Mouse (Mus musculus) lung, postnatal 14 days (tissue): Measurements from ENCODE around the gene Tnrc18.

ENCODE experiments used
- DNase-seq: peaks from one replicate; pipeline ENCODE4 v3.0.0; 2021

Tnrc18 gene

GRCm38 (mm10) chr5:142822286-142823095 is 5.0 kb upstream of the Tnrc18 start:
- peak; percentile 40 for DNase-seq

- DNase-seq: no peak
Observed at GRCm38 (mm10) chr5:142821974-142822285, 4.5 kb upstream of the Tnrc18 start.

GRCm38 (mm10) chr5:142821266-142821973 is 4.0 kb upstream of the Tnrc18 start:
- DNase-seq: peak; percentile 90

GRCm38 (mm10) chr5:142820276-142821265 is 3.1 kb upstream of the Tnrc18 start:
- DNase-seq: peak; percentile 80

GRCm38 (mm10) chr5:142819385-142820275 is 2.2 kb upstream of the Tnrc18 start:
- DNase-seq: peak; percentile 70

- DNase-seq: peak; percentile 76
Observed at GRCm38 (mm10) chr5:142818435-142819360, 1.2 kb upstream of the Tnrc18 start.

- peak; percentile 73 for DNase-seq
Observed at GRCm38 (mm10) chr5:142816811-142817523, 495 bp downstream of the Tnrc18 start.

- peak; percentile 67 for DNase-seq
Observed at GRCm38 (mm10) chr5:142816031-142816810, 1.2 kb downstream of the Tnrc18 start.

- peak; percentile 54 for DNase-seq
Observed at GRCm38 (mm10) chr5:142815421-142816001, 2.0 kb downstream of the Tnrc18 start.

- peak; percentile 56 for DNase-seq
Observed at GRCm38 (mm10) chr5:142814711-142815420, 2.6 kb downstream of the Tnrc18 start.

GRCm38 (mm10) chr5:142814161-142814651 is 3.3 kb downstream of the Tnrc18 start:
- peak; percentile 49 for DNase-seq

GRCm38 (mm10) chr5:142813722-142814111 is 3.7 kb downstream of the Tnrc18 start:
- DNase-seq: no peak

GRCm38 (mm10) chr5:142812976-142813721 is 4.3 kb downstream of the Tnrc18 start:
- peak; percentile 43 for DNase-seq

GRCm38 (mm10) chr5:142812621-142812975 is 4.9 kb downstream of the Tnrc18 start:
- no peak for DNase-seq

GRCm38 (mm10) chr5:142811870-142812443 is 5.5 kb downstream of the Tnrc18 start:
- DNase-seq: no peak

GRCm38 (mm10) chr5:142810710-142811599 is 6.5 kb downstream of the Tnrc18 start:
- DNase-seq: no peak
